Mouse (Mus musculus) forebrain, embryonic 13.5 days (tissue): Measurements from ENCODE around the gene Nr2f1. TPM values are rescaled to one million over a fixed set of nuclear protein-coding genes. Genes with fewer than 3 reads are reported as not detected.

Experiments used
- ATAC-seq: fragments of 200-750 bp; cut with Nextera tagmentation; 2 replicates; pipeline ENCODE4 v1.8.0; 2017
- H3K27ac ChIP-seq: fragments of 300-500 bp; sonication (generic); 2 replicates; pipeline ENCODE4 v1.5.1; 2015; ENCODE audit warnings: inconsistent platforms, mild to moderate bottlenecking, moderate library complexity
- H3K27me3 ChIP-seq: fragments of 300-500 bp; sonication (generic); 2 replicates; pipeline ENCODE4 v1.6.1; 2015; ENCODE audit warnings: mild to moderate bottlenecking, inconsistent platforms
- H3K36me3 ChIP-seq: fragments of 300-500 bp; sonication (generic); 2 replicates; pipeline ENCODE4 v1.6.1; 2015; ENCODE audit warnings: mild to moderate bottlenecking, inconsistent platforms; ENCODE audit not compliant: poor library complexity, severe bottlenecking
- H3K4me1 ChIP-seq: fragments of 300-500 bp; sonication (generic); 2 replicates; pipeline ENCODE4 v1.6.1; 2015; ENCODE audit warnings: inconsistent platforms
- H3K4me2 ChIP-seq: fragments of 300-500 bp; sonication (generic); 2 replicates; pipeline ENCODE4 v1.6.1; 2015; ENCODE audit warnings: inconsistent platforms, mild to moderate bottlenecking, moderate library complexity
- H3K4me3 ChIP-seq: fragments of 300-500 bp; sonication (generic); 2 replicates; pipeline ENCODE4 v1.5.1; 2015; ENCODE audit warnings: mild to moderate bottlenecking, inconsistent platforms
- H3K9ac ChIP-seq: fragments of 300-500 bp; sonication (generic); 2 replicates; pipeline ENCODE4 v1.6.1; 2015; ENCODE audit warnings: mild to moderate bottlenecking, inconsistent platforms
- H3K9me3 ChIP-seq: fragments of 300-500 bp; sonication (generic); replicated peaks from 2 replicates; pipeline ENCODE4 v1.6.1; 2016; ENCODE audit warnings: inconsistent platforms
- WGBS: fragments of 180-500 bp; shearing (Covaris S2); methylation state at CpG from one replicate; pipeline ENCODE4 v1.1.7; 2015; 5-methylcytosine and 5-hydroxymethylcytosine counted together
- polyA plus RNA-seq: library from polyadenylated mRNA; unstranded; fragments of >200 nt; fragmentation: Nextera tagmentation; extraction: Ambion mirVana; gene quantifications from 2 replicates; pipeline ENCODE4 v1.2.1, GENCODE M21; 2015

Gene Nr2f1
- polyA plus RNA-seq, 1 experiment from 2014 or later = 94.7 TPM

DNA sequence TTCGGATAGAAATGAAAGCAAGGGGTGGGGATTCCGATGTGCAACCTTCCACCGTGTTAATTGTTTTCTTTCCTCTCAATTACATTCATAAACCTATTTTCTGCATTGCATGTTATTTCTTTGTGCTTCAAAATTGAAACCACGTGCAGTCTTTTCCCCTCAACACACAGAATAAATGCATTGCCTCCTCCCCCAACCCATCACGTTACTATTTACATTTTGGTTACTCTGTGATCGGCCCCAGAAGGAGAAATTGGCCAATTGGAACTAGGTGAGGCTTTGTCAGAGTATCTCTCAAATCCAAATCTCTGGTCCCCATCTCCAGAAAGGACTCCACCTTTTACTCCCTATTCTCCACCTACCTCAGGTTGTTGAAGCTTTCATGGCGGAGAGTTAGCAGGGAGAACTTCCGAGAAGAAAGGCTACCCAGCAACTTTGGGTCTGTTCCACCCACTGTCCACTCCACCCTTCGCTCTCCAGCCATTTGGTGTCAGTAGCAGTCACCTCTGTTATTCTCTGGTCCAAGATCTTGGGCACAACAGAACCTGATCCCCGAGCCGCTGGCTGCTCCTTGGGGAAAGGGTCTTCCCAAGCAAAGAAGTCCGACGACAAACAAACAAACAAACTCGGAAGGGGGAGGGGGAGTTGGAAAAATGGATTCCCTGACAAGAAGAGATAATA lies 14.6 kb downstream of the Nr2f1 start:
- H3K4me1 ChIP-seq = peaks cover 70% of the 10 kb centered on the region
- peaks cover 31% of the 10 kb centered on the region for H3K36me3 ChIP-seq
- H3K4me2 ChIP-seq = peak overlapping the region; percentile 65
- peak overlapping the region; percentile 23 for H3K4me3 ChIP-seq
- peak overlapping the region; percentile 97 for H3K27ac ChIP-seq
- peak overlapping the region; percentile 77 for H3K9ac ChIP-seq
- 6% methylated on average over 14 of the region's 14 CpGs for WGBS
- H3K9me3 ChIP-seq = no peaks in the 10 kb centered on the region
- no peak for ATAC-seq
- H3K27me3 ChIP-seq = peaks cover 67% of the 10 kb centered on the region

DNA sequence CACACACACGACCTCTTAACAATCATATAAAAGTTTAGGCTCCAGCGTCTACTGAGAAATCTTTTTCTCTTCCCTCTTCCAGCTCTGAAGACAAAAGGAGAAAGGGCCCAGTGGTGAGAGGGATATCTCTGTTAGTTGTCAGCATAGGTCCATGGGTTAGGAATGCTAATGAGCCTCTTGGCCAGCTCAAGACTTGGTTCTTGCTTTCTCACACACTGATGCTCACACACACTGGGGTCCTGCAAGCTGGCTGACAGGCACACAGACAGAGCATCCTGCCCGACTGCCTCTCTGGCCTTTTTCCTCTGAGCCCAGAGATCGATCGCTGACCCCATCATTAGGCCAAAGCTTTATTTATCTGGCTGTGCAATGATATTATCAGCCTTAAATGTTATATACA lies 15.6 kb downstream of the Nr2f1 start:
- WGBS = 5% methylated on average over 5 of the region's 5 CpGs
- H3K27me3 ChIP-seq = peaks cover 72% of the 10 kb centered on the region
- peaks cover 79% of the 10 kb centered on the region for H3K4me1 ChIP-seq

DNA sequence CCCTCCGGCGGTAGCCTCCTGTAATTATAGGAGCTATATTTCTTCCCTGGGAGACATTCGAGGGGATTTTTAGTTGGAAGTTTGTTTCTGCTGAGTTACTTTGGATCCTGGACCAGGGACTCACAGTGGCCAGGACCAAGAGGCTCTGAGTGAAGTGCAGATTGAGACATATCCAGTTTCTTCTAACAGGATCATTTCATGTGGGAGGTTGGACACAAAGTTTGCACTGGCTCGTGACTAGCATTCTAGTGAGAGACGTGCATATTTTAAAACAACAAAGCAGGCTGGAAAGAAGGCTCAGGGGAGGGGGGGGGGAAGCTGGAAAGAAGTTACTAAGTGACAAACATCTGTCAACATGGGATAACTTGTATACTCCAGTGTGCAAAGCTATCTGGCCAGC lies 16.6 kb downstream of the Nr2f1 start:
- Histone ChIP-seq H3K27me3 (peaks cover 70% of the 10 kb centered on the region), H3K4me1 (peaks cover 71% of the 10 kb centered on the region), H3K9me3 (no peaks in the 10 kb centered on the region), H3K9ac (peak overlapping the region; percentile 77), H3K4me3 (peak overlapping the region; percentile 39), H3K4me2 (peak overlapping the region; percentile 65), H3K27ac (peak overlapping the region; percentile 97), H3K36me3 (peaks cover 17% of the 10 kb centered on the region)
- 2% methylated on average over 5 of the region's 5 CpGs for WGBS
- no peak for ATAC-seq

More for the DNA sequence above, 15.6 kb downstream of the Nr2f1 start:
- Histone ChIP-seq H3K9me3 (no peaks in the 10 kb centered on the region), H3K36me3 (peaks cover 25% of the 10 kb centered on the region), H3K9ac (peak overlapping the region; percentile 77), H3K4me2 (peak overlapping the region; percentile 65), H3K27ac (peak overlapping the region; percentile 97), H3K4me3 (peak overlapping the region; percentile 23; the same call in 1 of the 2 replicates)
- ATAC-seq = peak; percentile 56

DNA sequence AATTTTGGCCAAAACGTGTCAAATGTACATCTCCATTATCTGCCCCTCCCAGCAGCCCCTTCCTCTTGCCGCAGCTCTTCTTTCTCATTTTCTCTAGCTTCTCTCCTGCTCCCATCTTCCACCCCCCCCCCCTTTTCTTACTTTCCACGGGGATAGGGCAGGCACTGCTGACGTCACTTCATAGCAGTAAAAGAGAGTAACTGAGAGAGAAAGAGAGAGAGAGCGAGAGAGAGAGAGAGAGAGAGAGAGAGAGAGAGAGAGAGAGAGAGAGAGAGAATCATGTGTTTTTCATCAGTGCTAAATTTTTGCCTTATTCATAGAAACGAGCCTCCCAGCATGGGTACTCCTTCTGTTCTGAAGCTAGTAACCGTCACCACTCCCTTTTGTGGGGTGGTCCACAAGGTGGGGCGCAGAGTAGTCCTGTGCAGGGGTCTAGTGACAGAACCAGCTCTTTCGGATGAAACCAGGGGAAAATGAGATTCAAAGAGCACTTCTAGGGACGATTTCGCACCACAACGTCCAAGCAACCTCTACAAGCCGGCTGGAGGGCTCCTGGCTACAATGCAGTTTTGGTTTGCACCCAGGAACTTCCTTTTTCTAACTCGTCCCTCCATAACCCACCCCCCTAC lies 17.5 kb downstream of the Nr2f1 start:
- H3K9ac ChIP-seq = peak overlapping the region; percentile 77
- peak; percentile 62 for ATAC-seq
- H3K4me2 ChIP-seq = peak overlapping the region; percentile 65
- 0% methylated on average over 13 of the region's 14 CpGs for WGBS
- peaks cover 67% of the 10 kb centered on the region for H3K27me3 ChIP-seq
- no peaks in the 10 kb centered on the region for H3K9me3 ChIP-seq
- peak overlapping the region; percentile 97 for H3K27ac ChIP-seq
- H3K4me1 ChIP-seq = peaks cover 61% of the 10 kb centered on the region
- H3K4me3 ChIP-seq = peak overlapping the region; percentile 39
- peaks cover 8% of the 10 kb centered on the region; the same call in 1 of the 2 replicates for H3K36me3 ChIP-seq

DNA sequence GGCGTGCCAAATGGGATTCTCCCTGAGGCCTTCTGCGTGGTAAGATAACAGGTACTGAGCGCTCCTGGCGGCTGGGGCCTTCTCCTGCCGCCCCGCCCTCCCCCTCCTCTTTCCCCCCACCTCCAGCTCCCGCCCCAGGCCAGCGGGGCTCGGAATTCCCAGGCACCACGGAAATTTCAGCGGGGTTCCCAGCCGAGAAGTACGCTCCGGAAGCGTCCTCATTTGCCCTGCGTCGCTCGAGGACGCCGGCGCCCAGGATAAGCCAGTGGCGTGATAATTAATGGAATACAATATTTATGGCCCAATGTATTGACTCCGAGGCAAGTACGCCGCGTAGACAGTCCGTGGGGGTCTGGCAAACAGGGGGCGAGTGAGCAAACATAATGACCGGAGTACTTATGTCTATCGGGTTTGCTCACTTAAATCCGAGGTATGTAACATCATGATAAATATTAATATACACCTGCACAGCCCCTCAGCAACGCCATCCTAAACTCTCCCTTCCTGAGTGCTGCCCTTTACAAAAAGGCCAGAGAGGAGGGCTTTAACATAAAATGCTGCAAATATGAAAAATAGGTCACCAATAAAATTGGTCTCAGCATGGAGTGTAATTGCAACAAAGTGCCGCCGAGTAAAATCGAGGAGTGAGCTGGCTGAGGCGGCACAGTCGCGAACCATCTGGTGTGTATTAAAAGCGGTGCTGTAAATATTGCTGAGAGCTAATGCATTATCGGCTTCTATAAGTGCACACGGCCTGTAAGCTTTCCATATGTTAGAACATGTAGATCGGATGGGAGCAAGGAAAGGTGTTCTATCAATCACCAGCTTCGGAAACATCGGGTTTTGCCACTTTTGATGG lies 18.3 kb downstream of the Nr2f1 start:
- H3K4me1 ChIP-seq = peaks cover 54% of the 10 kb centered on the region
- WGBS = under 1% methylated on average over 42 of the region's 44 CpGs
- ATAC-seq = peak; percentile 42

DNA sequence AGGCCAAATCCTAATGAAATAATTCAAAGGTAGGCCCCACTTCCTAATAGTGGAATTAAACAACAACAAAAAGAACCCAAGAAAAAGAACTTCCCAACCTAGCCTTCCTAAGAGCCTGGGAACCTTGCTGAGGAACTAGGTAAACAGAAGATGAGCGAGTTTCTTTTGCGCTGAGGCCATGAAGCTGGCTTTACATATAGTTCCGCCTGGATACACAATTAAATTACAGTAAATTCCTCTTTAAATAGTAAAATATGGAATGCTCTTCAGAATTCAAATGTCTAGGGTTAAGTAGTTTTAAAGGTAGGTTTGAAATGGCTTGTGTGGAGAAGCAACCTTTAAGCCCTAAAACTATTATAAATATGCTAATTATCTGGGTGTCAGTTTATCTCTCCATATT lies 19.3 kb downstream of the Nr2f1 start:
- Histone ChIP-seq H3K4me2 (peak overlapping the region; percentile 64), H3K27ac (peak overlapping the region; percentile 97), H3K27me3 (peaks cover 67% of the 10 kb centered on the region), H3K9me3 (no peaks in the 10 kb centered on the region), H3K4me3 (peak overlapping the region; percentile 47; the same call in 1 of the 2 replicates), H3K36me3 (no peaks in the 10 kb centered on the region), H3K4me1 (peaks cover 43% of the 10 kb centered on the region), H3K9ac (peak overlapping the region; percentile 77)
- WGBS = 23% methylated on average over 3 of the region's 3 CpGs
- ATAC-seq = no peak

More for the DNA sequence above, 18.3 kb downstream of the Nr2f1 start:
- Histone ChIP-seq H3K4me2 (peak overlapping the region; percentile 65), H3K9ac (peak overlapping the region; percentile 77), H3K9me3 (no peaks in the 10 kb centered on the region), H3K36me3 (peaks cover under 1% of the 10 kb centered on the region; the same call in 1 of the 2 replicates), H3K4me3 (peak overlapping the region; percentile 39), H3K27me3 (peaks cover 66% of the 10 kb centered on the region), H3K27ac (peak overlapping the region; percentile 97)

DNA sequence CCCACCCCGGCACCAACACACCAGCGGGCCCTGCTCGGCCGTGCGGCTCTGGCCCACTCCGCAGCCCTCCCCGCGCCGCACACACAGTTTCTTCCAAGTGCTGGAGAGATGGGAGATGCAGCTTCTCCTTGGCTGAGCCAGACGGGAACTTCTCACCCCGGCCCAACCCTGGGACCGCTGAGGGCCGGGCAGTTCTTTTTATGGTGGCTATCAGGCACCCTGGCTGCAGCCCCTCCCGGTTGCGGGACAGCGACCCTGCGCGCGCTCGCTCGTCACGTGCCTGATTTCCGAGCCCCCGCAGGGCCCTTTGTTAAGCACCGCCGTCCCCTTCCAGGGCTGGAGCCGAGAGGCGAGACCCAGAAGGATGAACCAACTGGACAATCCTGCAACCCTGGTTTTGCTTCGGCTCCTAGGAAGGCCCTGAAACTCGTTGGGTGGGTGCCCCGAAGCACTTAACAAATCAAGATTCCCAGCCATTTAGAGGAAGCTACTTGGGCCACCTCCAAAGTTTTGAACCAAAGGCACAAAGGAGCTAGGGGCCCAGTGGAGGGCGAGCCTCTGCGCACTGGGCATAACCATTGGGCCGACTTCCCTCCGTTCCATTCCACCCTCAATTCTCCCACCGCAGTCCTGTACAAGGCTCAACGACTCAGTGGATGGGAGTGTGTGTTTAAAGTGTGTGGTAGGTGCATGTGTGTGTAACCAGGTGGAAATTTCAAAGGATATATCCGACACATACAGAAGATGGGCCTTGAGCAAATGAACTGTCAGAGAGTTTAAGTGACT lies 20.1 kb downstream of the Nr2f1 start:
- Histone ChIP-seq H3K9ac (peak overlapping the region; percentile 77), H3K4me2 (peak overlapping the region; percentile 64), H3K36me3 (no peaks in the 10 kb centered on the region), H3K27me3 (peaks cover 71% of the 10 kb centered on the region), H3K4me3 (peak overlapping the region; percentile 47), H3K9me3 (no peaks in the 10 kb centered on the region), H3K4me1 (peaks cover 36% of the 10 kb centered on the region), H3K27ac (peak overlapping the region; percentile 97)
- WGBS = 1% methylated on average over 38 of the region's 38 CpGs
- ATAC-seq = peak; percentile 65

DNA sequence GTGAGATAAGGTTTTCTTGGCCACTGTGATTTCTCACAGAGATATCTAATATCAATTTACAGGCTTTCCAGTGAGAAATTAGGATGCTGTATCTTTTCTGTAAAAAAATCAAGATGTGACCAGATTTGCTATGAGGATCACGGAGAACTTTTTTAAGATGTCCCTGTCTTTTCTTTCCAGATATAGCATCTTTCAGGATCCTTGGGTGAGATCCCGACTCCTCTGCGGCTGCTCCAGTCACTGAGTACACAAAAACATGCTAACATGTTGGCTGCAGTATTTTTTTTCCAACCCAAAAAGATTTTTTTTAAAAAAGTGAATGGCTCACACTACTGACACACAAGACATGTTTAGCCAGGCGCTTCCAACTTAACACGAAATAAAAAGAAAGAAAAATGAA lies 20.8 kb downstream of the Nr2f1 start:
- no peaks in the 10 kb centered on the region for H3K36me3 ChIP-seq
- H3K9me3 ChIP-seq = no peaks in the 10 kb centered on the region
- peaks cover 74% of the 10 kb centered on the region for H3K27me3 ChIP-seq
- peak overlapping the region; percentile 97 for H3K27ac ChIP-seq
- ATAC-seq = no peak
- peak overlapping the region; percentile 77 for H3K9ac ChIP-seq
- H3K4me2 ChIP-seq = peak overlapping the region; percentile 64
- H3K4me1 ChIP-seq = peaks cover 29% of the 10 kb centered on the region
- peak overlapping the region; percentile 47 for H3K4me3 ChIP-seq
- WGBS = 8% methylated on average over 5 of the region's 5 CpGs

DNA sequence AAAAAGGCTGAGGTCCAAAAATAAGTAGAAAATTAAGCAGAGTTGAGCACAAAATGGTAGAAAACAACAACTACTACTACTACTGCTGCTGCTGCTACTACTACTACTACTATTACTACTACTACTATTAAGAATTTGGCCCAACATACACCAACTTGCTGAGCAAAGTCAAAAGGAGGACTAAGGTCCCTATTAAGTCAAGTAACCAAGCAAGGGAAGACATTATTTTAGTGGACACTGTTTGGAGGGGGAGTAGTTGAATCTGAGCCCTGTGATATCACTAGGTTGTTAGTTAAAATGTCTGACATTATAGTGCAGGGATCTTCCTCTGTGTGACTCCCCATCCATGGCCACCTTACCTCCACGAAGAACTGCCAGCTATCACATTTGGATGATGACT lies 21.5 kb downstream of the Nr2f1 start:
- peak overlapping the region; percentile 47 for H3K4me3 ChIP-seq
- WGBS = 5% methylated on average over 1 of the region's 1 CpGs
- peak overlapping the region; percentile 77 for H3K9ac ChIP-seq
- H3K9me3 ChIP-seq = no peaks in the 10 kb centered on the region
- peaks cover 74% of the 10 kb centered on the region for H3K27me3 ChIP-seq
- no peak for ATAC-seq
- peak overlapping the region; percentile 64 for H3K4me2 ChIP-seq
- peak overlapping the region; percentile 97 for H3K27ac ChIP-seq
- no peaks in the 10 kb centered on the region for H3K36me3 ChIP-seq
- peaks cover 28% of the 10 kb centered on the region for H3K4me1 ChIP-seq

DNA sequence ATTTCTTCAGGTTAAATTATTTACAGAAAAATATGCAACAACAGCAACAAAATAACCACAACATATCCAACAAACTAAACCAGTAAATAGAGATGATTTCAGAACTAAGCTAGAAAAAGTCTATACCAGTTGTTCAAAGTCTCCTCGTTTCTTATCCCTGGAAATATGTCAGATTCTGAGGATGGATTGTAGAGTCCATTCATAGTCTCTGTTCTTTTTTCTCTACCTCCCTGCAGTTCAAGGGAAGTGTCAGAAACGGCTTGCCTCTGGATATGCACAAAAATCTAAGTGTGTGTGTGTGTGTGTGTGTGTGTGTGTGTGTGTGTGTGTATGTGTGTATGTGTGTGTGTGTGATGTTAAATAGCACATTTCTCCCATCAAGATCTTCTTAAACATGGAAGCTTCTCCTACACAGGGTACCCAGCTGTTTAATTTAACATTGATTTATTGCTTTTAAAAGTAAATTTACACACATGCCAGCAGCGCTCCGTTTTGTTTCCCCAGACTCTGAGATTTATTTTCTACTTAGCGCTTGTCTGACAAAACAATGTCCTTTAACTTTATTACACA lies 22.1 kb downstream of the Nr2f1 start:
- no peak for ATAC-seq
- Histone ChIP-seq H3K9ac (peak overlapping the region; percentile 77), H3K27ac (peak overlapping the region; percentile 97), H3K27me3 (peaks cover 75% of the 10 kb centered on the region), H3K4me1 (peaks cover 22% of the 10 kb centered on the region), H3K36me3 (no peaks in the 10 kb centered on the region), H3K4me3 (peak overlapping the region; percentile 47), H3K9me3 (no peaks in the 10 kb centered on the region), H3K4me2 (peak overlapping the region; percentile 64)
- 15% methylated on average over 5 of the region's 5 CpGs for WGBS

DNA sequence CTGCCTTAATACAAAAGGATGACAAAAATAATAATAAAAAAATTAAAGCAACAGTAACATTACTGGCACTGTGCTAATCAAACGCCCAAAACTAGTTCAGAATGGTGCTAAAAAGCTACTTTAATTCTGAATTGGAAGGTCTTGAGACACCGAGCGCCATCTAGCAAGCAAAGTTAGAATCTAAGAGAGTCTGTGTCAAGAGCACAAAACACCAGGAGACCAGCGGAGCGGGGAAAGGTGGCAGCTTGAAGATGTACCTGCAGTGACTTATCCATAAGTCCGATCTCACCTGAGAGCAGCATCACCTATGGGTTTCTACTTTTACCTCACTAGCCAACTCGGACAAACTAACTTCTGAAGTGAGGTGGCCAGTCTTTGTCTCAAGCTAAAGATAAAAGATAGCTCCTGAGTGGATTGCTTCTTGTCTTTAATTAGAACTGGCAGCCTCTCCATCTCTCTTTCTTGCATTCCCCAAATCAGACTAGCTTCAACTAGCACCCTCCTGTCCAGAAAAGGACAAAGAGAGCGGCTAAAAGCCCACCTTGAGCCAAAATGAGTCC lies 23.7 kb downstream of the Nr2f1 start:
- Histone ChIP-seq H3K27ac (peak overlapping the region; percentile 91), H3K9ac (peak overlapping the region; percentile 70), H3K4me3 (peak overlapping the region; percentile 33), H3K27me3 (peaks cover 75% of the 10 kb centered on the region), H3K4me2 (peak overlapping the region; percentile 52), H3K9me3 (no peaks in the 10 kb centered on the region), H3K4me1 (peaks cover 23% of the 10 kb centered on the region), H3K36me3 (no peaks in the 10 kb centered on the region)
- WGBS = 1% methylated on average over 8 of the region's 8 CpGs
- ATAC-seq = peak; percentile 11; the same call in 1 of the 2 replicates
